Mouse (Mus musculus) retina, postnatal 1 day (tissue): ENCODE measurements around the gene Gspt2.
"Not testable (repeated sequence)": the region's sequence is repeated elsewhere in the genome, so short reads cannot be mapped to it uniquely, and the experiment has no call there.

ENCODE experiments used
- DNase-seq: peaks from one replicate; pipeline ENCODE4 v3.0.0-alpha.2; 2012

The Gspt2 gene

GRCm38 (mm10) chrX:94635961-94636563 is at the start of gene Gspt2:
Gene Gspt2, plus strand, starts transcription at chrX:94636069.
- peak; percentile 87 for DNase-seq

GRCm38 (mm10) chrX:94624835-94625803 is 10.8 kb upstream of the Gspt2 start:
- peak; percentile 81 for DNase-seq

DNA sequence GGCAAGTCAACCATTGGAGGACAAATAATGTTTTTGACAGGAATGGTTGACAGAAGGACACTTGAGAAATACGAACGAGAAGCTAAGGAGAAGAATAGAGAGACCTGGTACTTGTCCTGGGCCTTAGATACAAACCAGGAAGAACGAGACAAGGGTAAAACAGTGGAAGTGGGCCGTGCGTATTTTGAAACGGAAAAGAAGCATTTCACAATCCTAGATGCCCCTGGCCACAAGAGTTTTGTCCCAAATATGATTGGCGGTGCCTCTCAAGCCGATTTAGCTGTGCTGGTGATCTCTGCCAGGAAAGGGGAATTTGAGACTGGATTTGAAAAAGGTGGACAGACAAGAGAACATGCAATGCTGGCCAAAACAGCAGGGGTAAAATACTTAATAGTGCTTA is 1.0 kb downstream of the Gspt2 start:
- DNase-seq, result no peak

GRCm38 (mm10) chrX:94648541-94648940 is 12.7 kb downstream of the Gspt2 start:
- DNase-seq, result no peak

- no peak for DNase-seq
Observed at GRCm38 (mm10) chrX:94657734-94658133, 21.9 kb downstream of the Gspt2 start.

- no peak for DNase-seq
Observed at GRCm38 (mm10) chrX:94670814-94671213, 34.9 kb downstream of the Gspt2 start.

- DNase-seq, result peak; percentile 64
Observed at GRCm38 (mm10) chrX:94674977-94675376, 39.1 kb downstream of the Gspt2 start.

DNA sequence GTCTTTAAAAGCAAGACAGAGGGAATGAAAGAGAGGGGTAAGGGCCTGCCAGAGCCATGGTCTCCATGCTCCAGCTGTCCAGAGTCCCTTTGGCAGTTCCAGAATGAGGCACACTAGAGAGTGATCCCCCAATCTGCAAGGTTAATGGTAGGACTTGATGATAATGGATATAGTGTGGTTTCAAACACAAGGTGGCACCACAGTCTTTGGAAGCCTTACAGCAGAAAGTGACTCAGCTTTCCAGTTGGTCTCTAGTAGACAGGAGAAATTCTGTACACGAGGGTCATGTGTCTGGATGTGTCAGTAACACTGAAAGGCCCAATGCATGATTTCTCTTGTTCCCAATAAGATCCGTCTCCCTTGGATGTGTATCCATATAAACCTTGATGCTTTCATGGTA is 45.7 kb downstream of the Gspt2 start:
- DNase-seq, result not testable (repeated sequence)

- peak; percentile 3 for DNase-seq
Observed at GRCm38 (mm10) chrX:94689593-94689992, 53.7 kb downstream of the Gspt2 start.
